Mouse (Mus musculus) thymus, postnatal 4 days (tissue): ENCODE measurements around the gene Tnfrsf1a.

Experiments
- DNase-seq: peaks from one replicate; pipeline ENCODE4 v3.0.0; 2021

Gene Tnfrsf1a

DNA sequence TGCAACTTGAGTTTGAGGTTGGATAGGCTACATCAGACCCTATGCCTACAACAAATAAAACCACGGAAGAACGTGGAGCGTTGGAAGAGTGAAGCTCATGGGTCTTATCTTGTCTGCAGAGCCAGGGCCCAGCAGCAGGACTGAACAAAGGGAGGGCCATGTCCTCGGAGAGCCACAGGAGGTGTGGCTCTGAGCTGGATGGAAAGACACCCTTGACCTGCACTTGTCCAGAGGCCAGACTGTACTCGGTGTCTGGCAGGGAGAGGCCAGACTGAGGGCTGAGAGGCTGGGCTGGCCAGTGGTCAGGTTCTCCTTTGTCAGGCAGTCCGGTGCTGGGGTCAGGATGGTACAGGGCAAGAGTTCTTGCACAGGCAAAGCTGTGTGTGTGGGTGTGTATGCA is 23.8 kb upstream of the Tnfrsf1a start:
- no peak for DNase-seq

DNA sequence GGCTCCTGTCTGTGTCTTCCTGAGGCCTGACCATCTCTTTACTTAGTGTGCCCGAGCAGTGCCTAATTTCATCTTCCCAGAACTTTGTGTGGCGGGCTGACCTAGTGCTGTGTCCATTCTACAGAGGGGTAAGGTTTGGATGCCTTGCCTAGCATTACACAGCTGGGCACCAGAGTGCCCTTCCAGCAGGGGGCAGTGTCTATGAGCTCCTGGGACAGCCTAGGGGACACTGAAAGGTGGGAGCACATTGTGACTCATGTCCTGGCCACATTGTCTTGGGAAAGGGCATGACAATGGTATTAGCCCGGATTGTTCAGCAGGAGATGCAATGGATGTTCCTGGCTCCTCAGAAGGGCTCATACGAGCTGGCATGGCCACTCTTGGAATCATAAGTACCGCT is 20.9 kb upstream of the Tnfrsf1a start:
- DNase-seq: peak; percentile 79

DNA sequence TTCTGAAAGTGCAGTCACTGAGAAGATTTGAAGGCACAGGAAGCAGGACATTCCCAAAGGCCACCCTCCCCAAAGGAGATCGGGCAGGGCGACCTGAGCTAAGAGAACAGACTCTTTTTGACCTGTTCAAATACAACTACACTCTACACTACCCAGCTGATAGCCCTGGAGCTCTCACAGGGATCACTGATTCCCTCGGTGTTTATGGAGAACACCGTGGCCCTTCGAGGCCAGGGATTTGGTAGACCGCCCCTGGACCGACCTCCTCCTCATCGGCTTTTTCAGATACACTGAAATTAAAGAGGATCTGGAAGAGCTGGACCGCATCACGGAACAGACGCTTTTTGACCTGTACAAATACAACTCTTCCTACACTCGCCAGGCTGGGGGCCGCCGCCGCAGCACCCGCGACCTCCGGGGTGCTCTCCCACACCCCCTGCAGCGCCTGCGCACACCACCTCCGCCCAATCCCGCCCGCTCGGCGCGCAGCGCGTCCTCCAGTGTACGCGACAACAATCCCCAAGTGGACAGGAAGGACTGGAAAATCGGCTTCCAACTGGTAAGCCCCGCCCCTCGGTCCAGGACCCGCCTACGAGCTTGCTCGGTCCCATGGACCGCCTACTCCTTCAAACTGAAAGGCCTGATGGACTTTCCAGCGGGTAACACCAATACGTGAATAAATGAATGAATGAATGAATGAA is 18.4 kb upstream of the Tnfrsf1a start:
- peak; percentile 79 for DNase-seq

DNA sequence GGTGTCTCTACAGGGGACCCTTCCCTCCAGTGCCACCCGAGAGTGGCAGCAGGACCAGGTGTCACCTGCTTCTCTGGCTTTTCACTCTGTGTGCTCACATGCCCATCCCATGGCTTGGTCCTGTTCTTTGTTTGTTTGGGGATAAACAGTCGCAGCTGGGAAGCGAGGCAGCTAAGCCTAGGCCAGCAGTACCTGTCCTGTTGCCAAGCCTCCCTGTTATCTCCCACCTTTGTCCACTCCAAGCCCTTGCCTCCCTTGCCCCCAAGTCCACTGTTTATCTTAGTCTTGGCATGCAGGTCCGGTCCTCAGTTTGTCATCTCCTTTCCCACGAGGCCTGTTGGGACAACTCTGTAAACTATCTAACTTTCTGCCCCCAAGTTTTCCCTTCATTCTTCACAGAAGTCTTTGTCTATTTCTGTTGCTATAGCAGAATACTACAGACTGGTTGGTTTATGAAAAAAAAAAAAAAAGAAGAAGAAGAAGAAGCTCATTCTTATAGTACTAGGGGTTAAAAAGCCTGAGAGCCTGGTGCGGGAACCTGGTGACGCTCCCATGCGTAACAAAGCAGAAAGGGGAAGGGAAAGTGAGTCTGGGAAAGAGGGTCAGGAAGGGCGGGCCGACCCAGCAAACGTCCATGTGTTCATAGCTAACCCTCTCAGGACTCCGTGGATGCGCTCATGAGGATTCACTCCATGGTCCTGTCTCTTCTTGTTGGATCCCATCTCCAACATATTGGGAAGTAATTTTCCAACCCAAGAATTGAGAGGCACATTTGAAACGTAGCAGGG is 15.9 kb upstream of the Tnfrsf1a start:
- DNase-seq: no peak

DNA sequence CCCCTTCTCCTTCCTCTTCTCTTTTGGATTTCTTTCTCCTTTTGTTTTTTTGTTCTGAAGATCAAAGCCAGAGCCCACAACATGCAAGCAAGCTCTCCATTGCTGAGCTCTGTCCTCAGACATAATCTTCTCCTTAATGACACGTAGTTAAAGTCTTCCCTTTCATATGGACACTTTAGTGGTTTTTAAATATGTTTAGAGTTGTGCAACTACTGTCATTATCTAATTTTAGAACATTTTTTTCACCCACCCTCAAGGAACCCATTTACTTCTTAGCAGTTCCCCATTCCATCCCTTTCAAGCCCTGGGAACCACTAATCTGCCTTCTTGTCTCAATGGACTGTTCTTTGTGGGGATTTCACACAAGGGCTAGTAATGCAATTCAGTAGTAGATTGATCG is 14.8 kb upstream of the Tnfrsf1a start:
- DNase-seq: no peak

DNA sequence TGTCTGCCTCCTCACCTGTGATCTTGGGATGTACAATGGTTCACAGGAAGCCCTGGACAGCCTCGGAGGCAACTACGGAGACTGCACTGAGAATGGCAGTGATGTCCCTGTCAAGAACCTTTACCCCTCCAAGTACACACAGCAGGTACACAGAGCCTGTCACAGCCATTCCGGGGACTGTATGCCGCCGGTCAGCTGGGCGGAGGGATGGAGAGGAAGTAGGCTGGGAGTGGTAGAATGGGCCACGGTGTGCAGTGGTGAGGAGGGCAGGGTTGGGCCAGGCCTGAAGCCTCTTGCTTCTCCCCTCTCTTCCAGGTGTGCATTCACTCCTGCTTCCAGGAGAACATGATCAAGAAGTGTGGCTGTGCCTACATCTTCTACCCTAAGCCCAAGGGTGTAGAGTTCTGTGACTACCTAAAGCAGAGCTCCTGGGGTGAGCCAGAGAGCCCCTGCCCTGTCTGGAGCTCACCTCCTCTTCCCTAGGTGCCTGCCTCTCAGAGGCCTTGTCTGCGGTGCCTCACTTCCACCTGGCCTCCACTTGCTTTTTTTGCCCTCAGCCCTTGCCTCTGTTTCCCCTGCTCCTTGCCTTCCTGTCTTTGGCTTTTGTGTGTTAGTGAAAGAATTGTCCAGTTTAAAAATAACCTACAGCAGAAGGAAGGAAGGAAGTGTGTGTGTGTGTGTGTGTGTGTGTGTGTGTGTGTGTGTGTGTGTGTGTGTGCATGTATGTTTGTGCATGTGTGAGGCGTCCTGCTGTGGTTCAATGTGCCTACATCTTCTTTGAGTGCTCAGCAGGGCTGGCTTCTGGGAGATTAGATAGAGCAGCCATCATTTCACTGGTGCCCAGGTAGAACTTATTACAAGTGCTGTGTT is 10.1 kb upstream of the Tnfrsf1a start:
- DNase-seq: peak; percentile 35

DNA sequence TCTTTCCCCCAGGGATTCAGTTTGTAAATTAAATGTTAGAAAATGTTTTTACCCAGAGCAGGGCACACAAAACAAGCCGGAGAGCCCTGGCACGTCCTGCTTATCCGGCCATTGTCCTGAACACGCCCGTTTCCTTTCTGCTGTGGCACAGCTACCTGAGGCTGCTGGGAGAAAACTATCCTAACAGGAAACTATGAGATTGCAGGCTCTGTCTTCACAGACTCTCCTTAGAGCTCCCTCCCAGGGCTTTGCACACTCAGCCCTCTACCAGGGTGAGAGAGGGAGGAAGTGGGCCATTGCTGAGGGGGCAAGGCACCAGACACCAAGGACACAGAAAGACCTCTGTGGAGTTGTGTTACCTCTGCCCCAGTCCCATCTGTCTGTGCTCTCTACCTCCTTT is 8.9 kb upstream of the Tnfrsf1a start:
- no peak for DNase-seq

DNA sequence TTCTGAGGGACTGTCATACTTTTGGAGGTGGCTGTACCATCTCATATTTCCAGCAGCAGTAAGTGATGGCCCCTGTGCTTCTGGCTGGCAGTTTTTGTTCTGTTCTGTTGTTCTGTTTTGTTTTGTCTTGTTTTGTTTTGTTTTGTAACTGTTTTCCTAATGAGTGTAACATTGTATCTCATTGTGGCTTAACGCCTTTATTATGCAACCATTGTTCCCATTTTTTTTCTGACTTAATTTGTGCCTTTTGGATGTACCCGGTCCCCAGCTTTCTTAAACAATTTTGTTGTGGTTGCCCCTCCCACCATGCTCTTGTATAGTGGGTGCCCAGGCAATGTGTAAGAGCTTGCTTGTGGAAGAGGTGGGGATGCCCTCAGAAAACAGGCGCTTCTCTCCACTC is 7.0 kb upstream of the Tnfrsf1a start:
- no peak for DNase-seq

DNA sequence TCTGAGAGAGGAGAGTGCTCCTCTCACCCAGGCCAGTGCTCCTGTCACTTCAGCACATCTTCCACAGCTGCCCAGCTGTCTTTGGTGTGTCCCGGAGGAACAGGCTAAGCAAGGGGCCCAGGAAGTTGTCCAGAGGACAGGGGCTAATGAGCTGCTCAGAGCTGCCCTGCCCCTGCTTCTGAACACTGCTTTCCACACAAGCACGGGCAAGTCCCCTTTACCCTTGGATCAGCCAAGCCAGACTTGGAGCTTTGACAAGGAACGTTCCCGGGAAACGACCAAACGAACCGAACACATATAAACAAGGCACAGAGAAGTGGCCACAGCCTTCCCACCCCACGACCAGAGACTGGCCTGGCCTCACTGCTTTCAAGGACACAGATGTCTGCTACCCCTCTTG is 5.1 kb upstream of the Tnfrsf1a start:
- DNase-seq: no peak

DNA sequence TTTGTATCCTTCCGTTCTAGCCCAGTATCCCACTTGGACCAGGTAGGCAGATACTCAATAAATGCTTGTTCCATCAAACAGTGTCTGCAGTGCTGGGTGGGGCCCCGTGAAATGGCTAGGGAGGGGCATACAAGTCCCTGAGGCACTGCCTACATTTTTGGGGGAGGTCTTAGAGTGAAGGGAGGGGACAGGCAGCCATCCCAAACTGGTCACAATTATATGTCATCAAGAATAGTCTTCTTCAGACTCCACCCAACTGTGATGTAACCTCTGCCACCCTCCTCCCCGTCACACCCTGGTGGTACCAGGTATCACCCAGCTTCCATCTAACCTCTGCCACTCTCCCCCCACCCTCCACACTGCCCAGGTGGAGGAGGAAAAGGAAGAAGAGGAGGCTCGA is 4.3 kb upstream of the Tnfrsf1a start:
- DNase-seq: no peak

DNA sequence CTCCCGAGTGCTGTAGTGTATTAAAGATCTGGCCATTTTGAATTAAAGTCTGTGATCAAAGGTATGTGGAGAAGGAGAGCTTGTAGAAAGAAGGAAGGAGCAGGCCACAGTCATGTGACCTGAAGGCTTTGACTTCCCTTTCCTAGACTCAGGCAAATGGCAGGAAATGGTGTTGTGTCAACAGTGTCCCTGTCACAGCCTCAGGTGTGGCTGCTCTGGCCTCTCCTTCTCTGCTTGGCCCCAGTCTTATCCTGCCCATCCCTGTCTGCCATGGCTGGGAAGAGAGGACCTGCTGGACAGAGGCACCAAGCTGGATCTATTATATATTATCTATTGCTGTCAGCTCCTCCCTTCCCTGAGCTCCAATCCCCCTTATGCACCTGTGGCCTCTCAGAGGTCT is 3.5 kb upstream of the Tnfrsf1a start:
- DNase-seq: no peak

DNA sequence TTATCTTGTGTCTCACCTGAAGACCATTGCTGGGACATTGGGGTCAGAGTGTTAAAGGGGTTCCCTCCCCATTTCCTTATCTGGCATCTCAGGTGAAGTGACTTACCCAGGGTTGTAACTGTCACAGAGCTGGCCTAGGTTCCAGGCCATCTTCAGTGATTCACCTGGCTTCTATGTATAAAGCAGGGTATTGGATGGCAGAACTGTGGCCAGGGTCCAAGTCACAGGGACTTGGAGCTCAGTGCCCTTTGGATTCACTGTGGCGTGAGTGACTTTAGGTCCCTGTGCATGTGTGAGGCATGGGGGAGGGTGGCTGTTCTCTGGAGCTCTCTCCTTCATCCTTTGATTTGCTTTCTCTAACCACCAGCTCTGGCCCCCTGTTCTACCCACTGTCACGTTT is 3.1 kb upstream of the Tnfrsf1a start:
- no peak for DNase-seq

DNA sequence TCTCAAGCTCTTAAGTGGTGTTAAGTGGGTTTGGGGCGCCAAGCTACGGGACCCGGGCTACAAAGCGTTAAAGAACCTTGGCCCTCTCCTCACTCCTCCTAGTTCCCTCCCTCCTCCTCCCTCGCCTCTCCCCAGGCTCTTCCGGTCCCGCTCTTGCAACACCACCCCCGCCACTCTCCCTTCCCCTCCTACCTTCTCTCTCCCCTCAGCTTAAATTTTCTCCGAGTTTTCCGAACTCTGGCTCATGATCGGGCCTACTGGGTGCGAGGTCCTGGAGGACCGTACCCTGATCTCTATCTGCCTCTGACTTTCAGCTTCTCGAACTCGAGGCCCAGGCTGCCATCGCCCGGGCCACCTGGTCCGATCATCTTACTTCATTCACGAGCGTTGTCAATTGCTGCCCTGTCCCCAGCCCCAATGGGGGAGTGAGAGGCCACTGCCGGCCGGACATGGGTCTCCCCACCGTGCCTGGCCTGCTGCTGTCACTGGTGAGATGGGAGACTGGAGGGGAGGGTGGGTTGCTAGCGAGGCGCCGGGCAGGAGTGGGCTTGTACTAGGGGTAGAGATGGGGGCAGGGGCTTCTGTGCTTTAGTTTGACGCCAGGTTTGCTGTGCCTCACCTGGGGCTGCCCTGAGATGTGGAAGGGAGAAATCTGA is 541 bp downstream of the Tnfrsf1a start:
- peak; percentile 77 for DNase-seq

DNA sequence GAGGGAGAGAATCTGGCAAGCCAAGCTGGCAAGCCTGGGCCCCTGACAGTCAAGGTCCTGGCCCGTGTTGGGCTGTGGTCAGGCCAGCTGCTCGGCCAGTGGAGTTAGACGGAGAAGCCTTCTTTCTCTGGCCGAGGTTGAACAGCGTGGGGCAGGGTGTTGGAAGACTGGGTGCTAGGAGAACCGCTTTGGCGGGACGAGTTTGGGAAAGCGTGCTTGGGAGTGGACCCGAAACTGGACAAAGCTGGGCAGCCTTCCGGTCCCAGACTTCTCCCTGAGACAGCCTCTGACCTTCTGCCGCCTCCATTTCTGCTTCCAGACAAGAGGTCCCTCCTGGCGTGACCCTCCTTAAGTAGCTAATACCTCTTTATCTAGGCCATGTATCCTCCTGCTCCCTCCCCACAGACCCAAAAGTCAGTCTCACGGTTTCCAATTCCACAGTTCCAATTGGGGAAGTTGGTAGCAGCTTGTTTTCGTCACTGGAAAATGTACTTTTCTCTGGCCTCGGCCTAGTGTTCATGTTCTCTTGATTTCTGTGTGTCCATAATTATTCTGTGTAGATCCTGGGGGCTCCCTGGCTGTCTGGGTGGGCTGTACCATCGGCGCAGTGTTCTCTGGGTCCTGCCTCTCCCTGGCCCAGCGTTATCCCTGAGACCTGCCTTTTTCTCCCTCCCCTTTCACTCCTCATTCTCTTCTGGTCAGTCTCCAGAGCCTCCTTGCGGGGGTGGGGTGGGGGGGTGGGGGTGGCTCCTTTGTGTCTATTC is 1.3 kb downstream of the Tnfrsf1a start:
- peak; percentile 40 for DNase-seq

DNA sequence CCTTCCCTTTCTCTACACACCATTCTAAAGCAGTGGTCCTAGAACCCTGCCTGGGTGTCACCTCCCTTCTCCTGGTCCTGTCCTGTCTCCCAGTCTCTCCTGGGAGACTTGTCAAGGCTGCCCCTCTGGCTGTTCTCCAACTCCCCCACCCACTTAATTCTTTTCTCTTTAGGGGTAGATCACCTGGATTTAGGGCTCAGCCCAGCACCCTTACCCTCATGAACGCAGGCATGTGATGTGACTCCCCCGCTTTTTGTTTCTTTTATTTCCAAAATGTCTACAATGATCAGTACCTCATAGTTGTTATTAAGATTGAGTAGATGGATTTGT is 1.8 kb downstream of the Tnfrsf1a start:
- no peak for DNase-seq

DNA sequence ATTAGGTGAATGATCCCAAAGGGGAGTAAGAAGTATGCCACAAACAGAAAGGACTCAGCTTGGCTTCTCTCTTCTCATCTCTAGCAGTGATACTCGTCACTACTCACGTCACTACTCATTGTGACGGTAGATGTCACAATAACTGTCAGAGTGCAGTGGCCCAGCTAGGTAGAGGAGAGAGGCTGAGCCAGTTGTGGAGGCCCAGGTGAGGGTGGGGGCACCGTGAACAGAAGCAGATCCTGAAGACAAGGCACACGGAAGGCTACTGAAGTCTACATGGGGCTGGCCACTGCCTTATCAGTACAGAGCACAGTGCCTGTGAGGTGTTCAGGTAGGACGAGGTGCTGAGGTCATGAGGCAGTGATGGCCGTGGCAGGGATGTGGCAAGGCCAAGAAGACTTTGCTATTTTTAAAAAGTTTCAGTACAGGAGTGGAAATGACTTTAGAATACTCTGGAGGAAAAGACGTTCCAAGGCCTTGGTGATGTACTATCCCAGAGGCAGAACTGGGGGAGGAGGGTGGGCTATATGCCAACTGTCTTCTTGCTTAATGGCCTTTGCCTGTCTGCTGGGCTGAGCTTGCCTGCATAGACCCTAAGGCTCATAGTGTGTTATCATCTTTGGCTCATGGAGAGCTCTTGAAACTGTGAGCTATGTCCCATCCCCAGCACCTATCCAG is 2.3 kb downstream of the Tnfrsf1a start:
- peak; percentile 40 for DNase-seq

DNA sequence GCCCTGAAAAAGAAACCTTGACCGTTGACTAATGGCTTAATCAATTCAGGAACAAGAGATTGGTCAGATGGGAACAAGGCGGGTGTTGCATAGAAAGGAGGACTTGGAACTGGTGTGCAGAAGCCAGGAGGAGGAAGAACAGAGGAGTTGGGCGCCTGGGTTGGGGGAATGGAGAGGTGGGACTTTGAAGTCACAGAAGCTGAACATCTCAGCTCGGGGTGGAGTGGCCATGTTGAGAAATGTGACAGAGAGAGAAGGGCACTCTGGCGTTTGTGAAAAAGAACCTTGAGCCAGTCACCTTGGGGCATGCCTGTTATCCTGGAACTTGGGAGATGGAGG is 2.9 kb downstream of the Tnfrsf1a start:
- peak; percentile 47 for DNase-seq

DNA sequence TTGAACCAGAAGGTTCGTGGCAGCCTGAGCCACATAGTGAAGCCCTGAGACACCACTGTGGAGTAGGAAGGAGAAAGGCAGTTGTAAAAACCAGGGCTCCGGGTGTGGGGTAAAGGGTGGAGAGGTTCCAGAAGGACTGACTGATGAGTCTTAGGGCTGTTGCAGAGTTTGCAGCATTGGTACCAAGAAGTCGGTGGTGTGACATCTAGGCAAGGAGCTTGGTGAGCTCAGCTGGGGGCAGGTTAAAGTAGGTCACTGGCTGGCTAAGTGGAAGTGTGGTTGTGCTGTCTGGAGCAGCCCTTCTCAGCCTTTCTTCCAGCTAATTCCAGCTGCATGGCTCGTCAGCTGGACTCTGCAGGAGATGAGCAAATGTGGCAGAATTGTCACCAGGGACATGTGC is 3.6 kb downstream of the Tnfrsf1a start:
- DNase-seq: peak; percentile 62

DNA sequence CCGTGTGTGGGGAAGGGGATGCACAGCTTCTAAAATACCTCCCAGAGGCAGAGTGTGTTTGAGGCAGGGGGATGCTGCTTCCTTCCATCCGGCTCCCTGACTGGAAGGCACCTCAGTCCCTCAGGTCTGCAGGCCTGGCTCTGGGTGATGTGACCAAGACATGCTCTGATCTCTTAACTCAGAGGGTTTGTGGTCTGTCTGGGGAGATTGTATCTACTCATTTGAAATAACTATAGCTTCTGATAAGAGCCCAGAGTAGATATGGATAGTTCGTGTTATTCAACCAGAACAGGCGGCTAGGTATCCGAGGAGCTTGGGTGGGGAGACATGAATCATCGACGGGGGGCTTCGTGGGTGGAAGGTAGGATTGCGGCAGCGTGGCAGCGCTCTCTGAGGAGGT is 4.1 kb downstream of the Tnfrsf1a start:
- DNase-seq: no peak

DNA sequence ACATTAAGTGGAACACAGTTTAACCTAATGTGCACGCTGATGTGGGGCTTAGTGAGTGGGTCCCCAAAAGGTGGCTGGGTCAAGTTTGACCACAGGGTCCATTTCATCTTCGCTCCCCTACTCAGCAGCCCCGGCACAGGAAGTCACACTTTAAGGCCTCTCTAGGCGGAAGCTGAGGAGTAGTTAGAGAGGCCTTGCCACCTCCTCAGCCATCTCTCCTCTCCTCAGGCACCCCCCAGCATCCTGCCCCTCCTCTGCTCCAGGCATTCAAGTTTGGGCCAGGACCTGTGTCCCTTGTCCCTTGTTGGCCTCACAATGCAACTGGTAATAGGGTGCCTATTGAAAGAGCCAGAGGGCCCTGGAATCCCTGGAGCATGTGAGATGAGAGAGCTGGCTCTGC is 4.5 kb downstream of the Tnfrsf1a start:
- peak; percentile 71 for DNase-seq

DNA sequence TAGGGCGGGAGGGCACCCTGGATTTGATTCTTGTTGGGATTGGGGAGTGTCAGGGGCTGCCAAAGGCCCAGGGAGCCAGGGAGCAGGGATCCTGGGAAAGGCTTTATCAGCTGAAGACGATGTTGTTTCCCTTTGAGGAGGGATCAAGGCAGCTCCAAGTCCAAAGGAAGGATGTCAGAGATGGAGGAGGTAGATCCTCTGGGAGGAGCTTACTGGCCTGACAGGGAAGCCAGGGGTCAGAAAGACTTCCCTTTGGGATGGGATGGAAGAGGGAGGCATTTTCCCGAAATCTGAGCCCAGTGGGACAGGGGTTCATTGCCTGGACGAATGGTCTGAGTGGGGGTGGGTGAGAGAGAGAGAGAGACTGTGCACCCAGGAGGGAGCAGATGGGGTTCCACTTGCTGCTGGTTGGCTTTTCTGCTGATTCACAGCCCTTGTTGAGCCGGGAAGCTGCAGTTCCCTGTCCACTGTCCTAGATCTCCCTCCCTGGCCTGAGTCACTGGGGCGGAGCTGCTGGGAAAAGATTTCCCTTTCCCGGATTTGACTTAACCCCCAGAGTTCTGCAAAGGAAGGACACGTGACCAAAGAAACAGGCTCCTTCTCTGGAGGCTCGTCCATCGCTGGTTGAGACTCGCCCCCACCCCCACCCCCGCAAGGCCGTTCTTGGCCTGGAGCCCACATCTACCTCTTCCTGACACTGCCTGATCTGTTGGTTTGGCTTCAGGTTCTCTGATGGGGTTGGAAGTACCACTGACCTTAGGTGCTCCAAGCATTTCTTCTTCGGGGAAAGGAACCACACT is 5.4 kb downstream of the Tnfrsf1a start:
- peak; percentile 46 for DNase-seq
